Mouse (Mus musculus) heart, embryonic 10.5 days (tissue): ENCODE results near the gene H60c. TPM values are rescaled to one million over a fixed set of nuclear protein-coding genes. Genes with fewer than 3 reads are reported as not detected.
"Not testable (repeated sequence)": the region's sequence is repeated elsewhere in the genome, so short reads cannot be mapped to it uniquely, and the experiment has no call there.

Experiments
- DNase-seq: peaks from one replicate; pipeline ENCODE4 v3.0.0-alpha.2; 2017; ENCODE audit warnings: low spot score
- H3K27ac ChIP-seq: fragments of 300-500 bp; sonication (generic); 2 replicates; pipeline ENCODE4 v1.5.1; 2016; ENCODE audit warnings: mild to moderate bottlenecking
- H3K27me3 ChIP-seq: fragments of 300-500 bp; sonication (generic); 2 replicates; pipeline ENCODE4 v1.6.1; 2016; ENCODE audit warnings: mild to moderate bottlenecking; ENCODE audit not compliant: poor library complexity, insufficient read depth, severe bottlenecking
- H3K36me3 ChIP-seq: fragments of 300-500 bp; sonication (generic); 2 replicates; pipeline ENCODE4 v1.6.1; 2016; ENCODE audit warnings: mild to moderate bottlenecking, moderate library complexity
- H3K4me1 ChIP-seq: fragments of 300-500 bp; sonication (generic); 2 replicates; pipeline ENCODE4 v1.6.1; 2016; ENCODE audit warnings: mild to moderate bottlenecking
- H3K4me3 ChIP-seq: fragments of 300-500 bp; sonication (generic); 2 replicates; pipeline ENCODE4 v1.5.1; 2016; ENCODE audit warnings: mild to moderate bottlenecking, moderate library complexity
- H3K9me3 ChIP-seq: fragments of 300-500 bp; sonication (generic); 2 replicates; pipeline ENCODE4 v1.6.1; 2016; ENCODE audit warnings: mild to moderate bottlenecking, moderate library complexity
- WGBS: fragments of 180-500 bp; shearing (Covaris S2); methylation state at CpG from one replicate; pipeline ENCODE4 v1.1.7; 2016; 5-methylcytosine and 5-hydroxymethylcytosine counted together
- polyA plus RNA-seq: library from polyadenylated mRNA; unstranded; fragments of >200 nt; fragmentation: Nextera tagmentation; extraction: Ambion mirVana; gene quantifications from 2 replicates; pipeline ENCODE4 v1.2.1, GENCODE M21; 2016

The H60c gene
- polyA plus RNA-seq = not detected in 2 replicates

DNA sequence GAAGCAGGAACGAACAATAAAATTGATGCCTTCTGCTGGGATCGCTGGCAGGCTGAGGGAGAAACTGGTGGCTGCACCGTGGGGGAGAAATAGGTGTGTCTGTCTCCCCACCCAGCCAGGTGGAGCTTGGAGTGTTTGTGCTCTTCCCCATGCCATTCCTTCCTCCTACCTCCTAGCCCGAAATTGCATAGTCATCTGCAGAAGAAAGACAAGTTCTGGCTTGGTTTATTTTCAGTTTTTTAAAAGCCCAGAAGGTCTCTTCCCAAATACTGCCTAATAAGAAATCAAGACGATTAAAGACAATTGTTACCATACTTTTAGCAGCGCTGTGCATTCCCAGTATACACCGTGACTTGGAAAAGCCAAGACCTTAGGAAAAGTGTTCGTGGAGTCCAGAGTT is at the start of gene H60c:
H60c (minus strand) TSS at position 101 of the 400 bp plus-strand sequence.
- Histone ChIP-seq H3K27ac (no peak within 1 kb of the TSS), H3K9me3 (no peaks in the 10 kb centered on the region), H3K4me3 (no peak within 1 kb of the TSS), H3K4me1 (no peaks in the 10 kb centered on the region), H3K27me3 (no peaks in the 10 kb centered on the region), H3K36me3 (no peaks in the 10 kb centered on the region)
- WGBS = 70% methylated on average over 8 of the region's 8 CpGs
- DNase-seq = no peak

DNA sequence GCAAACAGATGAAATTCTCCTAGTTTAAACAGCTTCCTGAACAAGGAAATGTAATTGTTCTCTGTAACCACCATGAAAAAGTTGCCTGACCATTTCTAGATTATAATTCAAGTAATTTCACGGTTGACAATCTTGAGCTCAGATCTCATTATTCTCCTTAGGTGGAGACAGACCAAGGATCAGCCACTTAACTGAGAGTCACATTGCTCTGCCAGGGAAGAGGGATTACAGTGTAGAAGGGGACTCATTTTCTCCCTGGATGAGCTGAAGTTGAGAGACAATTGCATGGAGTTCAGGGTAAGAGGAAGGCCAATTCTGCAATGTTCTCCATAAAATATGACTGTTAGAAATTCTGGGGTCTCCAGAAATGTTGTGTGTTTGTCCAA is 41.2 kb upstream of the H60c start:
- WGBS = 73% methylated on average over 1 of the region's 1 CpGs
- no peaks in the 10 kb centered on the region for H3K27me3 ChIP-seq

DNA sequence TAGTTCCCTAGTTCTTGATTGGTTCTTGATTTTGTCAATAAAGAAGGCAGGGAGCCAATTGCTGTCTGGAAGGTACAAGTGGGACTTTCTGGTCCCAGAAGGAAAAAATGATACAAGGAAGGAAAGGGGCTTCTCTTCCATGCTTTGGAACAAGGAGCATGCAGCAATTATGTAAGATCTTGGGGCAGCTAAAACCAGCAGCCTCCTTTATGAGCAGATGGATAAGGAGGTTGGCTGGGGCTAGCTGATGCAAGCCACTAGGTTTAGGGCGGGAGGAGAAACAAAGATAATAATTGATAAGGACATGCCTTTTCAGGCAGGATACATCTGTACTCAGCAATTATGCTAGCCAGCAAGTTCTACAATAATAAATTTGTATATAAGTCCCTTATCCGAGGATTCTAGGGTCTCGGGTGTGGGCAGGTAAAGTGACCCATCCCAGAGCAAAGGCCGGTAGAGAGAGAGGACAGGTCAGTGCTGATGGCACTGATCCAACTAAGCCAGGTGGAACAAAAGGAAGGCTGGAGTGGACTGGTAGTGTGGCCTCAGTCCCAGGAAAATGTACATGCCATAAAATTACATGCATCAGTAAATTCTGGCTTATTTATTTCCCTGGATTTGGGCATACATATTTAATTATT is 40.7 kb upstream of the H60c start:
- Histone ChIP-seq H3K36me3 (no peaks in the 10 kb centered on the region), H3K4me3 (no peak overlapping the region), H3K9me3 (no peaks in the 10 kb centered on the region), H3K27me3 (no peaks in the 10 kb centered on the region), H3K4me1 (no peaks in the 10 kb centered on the region), H3K27ac (no peak overlapping the region)
- DNase-seq = no peak
- WGBS = 83% methylated on average over 4 of the region's 4 CpGs

More for the DNA sequence above, 41.2 kb upstream of the H60c start:
- no peak overlapping the region for H3K4me3 ChIP-seq
- no peaks in the 10 kb centered on the region for H3K9me3 ChIP-seq
- no peaks in the 10 kb centered on the region for H3K4me1 ChIP-seq
- no peaks in the 10 kb centered on the region for H3K36me3 ChIP-seq
- DNase-seq = no peak
- no peak overlapping the region for H3K27ac ChIP-seq

DNA sequence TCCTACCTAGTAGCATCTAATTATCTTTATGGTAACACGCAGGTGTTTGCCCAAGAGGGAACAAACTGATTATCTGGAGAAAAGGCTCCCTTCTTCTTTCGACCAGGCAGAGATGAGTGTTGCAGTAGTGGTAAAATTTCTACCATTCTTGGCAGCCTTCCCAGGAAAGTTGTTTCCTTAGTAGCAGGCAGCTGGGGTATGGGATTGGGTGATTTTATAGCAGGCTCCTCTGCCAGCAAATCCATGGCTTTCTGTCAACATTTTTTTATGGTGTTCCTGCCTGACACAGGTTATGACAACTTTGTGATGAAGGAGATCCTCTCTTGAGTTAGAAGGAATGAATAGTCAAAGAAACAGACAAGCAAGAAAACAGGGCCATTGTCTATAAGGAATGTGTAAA is 40.2 kb upstream of the H60c start:
- no peak overlapping the region for H3K27ac ChIP-seq
- no peaks in the 10 kb centered on the region for H3K36me3 ChIP-seq
- no peaks in the 10 kb centered on the region for H3K9me3 ChIP-seq
- no peak overlapping the region for H3K4me3 ChIP-seq
- 58% methylated on average over 2 of the region's 2 CpGs for WGBS
- no peaks in the 10 kb centered on the region for H3K27me3 ChIP-seq
- H3K4me1 ChIP-seq = no peaks in the 10 kb centered on the region
- DNase-seq = no peak

DNA sequence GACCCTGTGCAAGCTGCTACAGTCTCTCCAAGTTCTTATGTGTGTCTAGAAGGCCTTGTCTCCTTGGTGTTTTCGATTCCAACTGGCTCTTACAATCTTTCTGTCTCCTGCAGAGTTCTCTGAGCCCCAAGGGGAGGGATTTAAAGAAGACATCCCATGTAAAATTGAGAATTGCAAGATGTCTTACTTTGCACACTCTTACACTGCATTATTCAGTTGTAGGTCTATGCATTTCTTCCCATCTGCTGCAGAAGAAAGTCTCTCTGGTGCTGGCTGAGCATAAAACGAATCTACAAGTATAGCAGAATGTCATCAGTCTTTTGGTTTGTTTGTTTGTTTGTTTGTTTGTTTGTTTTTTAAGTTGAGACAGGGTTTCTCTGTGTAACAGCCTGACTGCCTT is 26.4 kb upstream of the H60c start:
- DNase-seq = no peak
- no peaks in the 10 kb centered on the region for H3K36me3 ChIP-seq
- 53% methylated on average over 2 of the region's 2 CpGs for WGBS
- no peak overlapping the region for H3K4me3 ChIP-seq
- no peaks in the 10 kb centered on the region for H3K4me1 ChIP-seq
- H3K27ac ChIP-seq = no peak overlapping the region
- no peaks in the 10 kb centered on the region for H3K27me3 ChIP-seq
- no peaks in the 10 kb centered on the region for H3K9me3 ChIP-seq

DNA sequence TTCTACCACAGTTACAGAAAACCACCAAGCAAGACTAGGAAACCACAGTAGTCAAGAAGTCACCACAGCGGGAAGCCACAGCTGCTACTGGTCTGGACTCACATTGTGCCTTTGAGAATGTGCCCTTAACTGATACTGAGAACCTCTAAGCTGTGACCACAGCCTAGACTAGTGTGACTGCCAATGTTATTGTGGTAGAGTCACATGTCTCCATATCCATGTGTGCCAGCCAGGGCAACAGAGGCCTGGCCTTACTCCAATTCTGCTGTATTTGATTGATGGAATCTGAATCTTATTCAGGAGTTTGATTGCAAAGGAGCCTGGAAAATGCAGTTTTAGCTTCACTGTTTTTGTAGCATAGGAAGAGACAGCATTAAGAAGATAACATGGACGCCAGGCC is 13.5 kb upstream of the H60c start:
- no peak for DNase-seq
- 81% methylated on average over 2 of the region's 2 CpGs for WGBS
- no peaks in the 10 kb centered on the region for H3K36me3 ChIP-seq
- no peak overlapping the region for H3K4me3 ChIP-seq
- no peaks in the 10 kb centered on the region for H3K4me1 ChIP-seq
- H3K27ac ChIP-seq = no peak overlapping the region
- H3K9me3 ChIP-seq = no peaks in the 10 kb centered on the region
- H3K27me3 ChIP-seq = no peaks in the 10 kb centered on the region

DNA sequence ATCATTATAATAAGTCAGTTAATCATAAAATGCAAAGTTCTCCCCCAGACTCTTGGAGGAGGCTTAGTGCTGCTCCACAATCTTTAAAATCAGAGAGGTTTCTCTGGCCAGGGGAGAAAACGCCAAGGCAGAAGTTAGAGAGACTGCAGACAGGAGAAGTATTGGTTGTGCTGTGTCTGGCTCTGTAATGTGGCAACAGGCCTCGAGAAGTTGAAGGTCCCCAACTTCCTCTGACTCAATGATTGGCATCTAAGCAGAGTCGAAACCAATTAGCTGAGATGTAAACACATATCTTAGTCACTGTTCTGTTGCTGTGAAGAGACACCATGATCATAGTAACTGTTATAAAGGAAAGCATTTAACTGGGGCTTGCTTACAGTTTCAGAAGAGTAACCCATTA is 6.5 kb upstream of the H60c start:
- Histone ChIP-seq H3K4me3 (no peak overlapping the region), H3K36me3 (no peaks in the 10 kb centered on the region), H3K9me3 (no peaks in the 10 kb centered on the region), H3K4me1 (no peaks in the 10 kb centered on the region), H3K27ac (no peak overlapping the region), H3K27me3 (no peaks in the 10 kb centered on the region)
- DNase-seq = no peak
- 71% methylated on average over 3 of the region's 3 CpGs for WGBS

DNA sequence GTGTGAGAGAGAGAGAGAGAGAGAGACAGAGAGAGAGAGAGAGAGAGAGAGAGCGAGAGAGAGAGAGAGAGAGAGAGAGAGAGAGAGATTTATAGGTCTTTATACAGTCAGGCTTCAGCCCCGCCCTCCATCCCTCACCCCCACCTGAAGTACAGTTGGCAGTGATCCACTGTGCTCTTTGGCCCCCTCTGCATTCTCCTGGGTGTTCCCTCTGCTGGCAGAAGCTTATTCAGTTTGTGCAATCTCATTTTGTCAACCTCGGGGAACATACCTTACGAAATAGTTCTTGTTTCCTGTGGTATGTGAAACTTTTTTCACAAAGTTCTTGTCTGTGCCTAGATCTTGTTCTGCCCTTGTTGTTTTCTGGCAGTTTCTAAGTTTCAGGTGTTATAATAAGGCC is 3.5 kb upstream of the H60c start:
- H3K27me3 ChIP-seq = no peaks in the 10 kb centered on the region
- H3K4me3 ChIP-seq = no peak overlapping the region
- H3K9me3 ChIP-seq = no peaks in the 10 kb centered on the region
- no peak for DNase-seq
- no peaks in the 10 kb centered on the region for H3K4me1 ChIP-seq
- no peaks in the 10 kb centered on the region for H3K36me3 ChIP-seq
- no peak overlapping the region for H3K27ac ChIP-seq
- 65% methylated on average over 3 of the region's 4 CpGs for WGBS

DNA sequence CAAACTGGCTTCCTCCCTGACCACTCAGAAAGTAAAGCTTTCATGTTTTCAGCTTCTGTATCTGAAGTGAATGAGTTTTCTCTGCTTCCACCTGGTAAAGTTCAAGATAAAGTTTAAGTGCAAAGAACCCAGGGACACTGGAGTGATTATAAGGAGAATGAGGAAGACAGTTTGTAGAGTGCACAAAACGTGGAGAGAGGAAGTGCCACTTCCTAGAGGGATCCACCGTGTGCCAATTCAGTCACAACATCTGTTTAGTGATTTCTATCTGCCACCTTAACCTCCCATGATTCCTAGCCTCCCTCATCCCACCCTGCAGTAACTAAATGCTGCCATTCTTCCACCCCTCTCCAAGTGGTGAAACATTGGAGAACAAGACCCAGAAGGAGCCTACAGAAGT is 842 bp downstream of the H60c start:
- DNase-seq = no peak
- Histone ChIP-seq H3K27ac (no peak overlapping the region), H3K4me3 (no peak overlapping the region), H3K27me3 (no peaks in the 10 kb centered on the region), H3K36me3 (no peaks in the 10 kb centered on the region), H3K4me1 (no peaks in the 10 kb centered on the region), H3K9me3 (no peaks in the 10 kb centered on the region)
- WGBS = 54% methylated on average over 2 of the region's 2 CpGs

DNA sequence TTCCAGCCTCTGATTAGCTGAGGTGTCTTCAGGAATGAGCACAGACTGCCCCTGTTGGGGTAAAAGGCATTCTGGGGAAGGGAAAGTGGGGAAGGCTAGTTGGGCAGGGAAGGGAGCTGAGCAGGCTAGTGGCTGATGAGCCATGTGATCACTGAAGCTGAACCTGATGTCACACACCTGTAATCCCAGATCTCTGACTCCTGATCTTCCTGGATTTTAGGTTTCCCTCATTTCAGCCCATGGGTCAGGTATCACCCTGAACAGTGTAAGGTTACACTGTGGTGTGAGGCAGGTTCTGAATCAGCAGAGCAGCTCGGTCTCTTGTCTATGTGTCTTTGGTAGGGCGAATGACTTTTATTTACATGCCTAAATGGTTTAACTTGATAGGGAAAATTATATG is 4.8 kb downstream of the H60c start:
- DNase-seq = no peak
- no peaks in the 10 kb centered on the region for H3K27me3 ChIP-seq
- WGBS = 79% methylated on average over 2 of the region's 2 CpGs
- no peak overlapping the region for H3K27ac ChIP-seq
- no peaks in the 10 kb centered on the region for H3K4me1 ChIP-seq
- H3K36me3 ChIP-seq = no peaks in the 10 kb centered on the region
- H3K4me3 ChIP-seq = no peak overlapping the region
- no peaks in the 10 kb centered on the region for H3K9me3 ChIP-seq

DNA sequence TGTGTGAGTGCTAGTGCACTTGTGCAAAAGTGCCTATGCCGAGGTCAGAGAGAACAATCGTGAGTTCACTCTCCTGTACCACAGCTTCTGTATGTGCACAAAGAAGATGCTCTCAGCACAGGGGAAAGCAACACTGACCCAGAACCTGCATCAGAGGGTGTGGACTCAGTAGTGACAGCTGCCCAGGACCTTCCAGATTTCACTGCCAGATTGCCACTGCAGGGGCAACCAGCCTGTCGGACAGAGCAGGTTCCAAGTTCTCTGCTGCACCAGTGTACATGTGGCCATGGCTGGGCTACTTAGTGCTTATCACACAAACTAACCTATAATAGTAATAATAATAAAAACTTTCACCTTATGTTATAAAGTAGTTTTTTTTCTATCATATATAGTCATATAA is 10.2 kb downstream of the H60c start:
- 82% methylated on average over 3 of the region's 3 CpGs for WGBS
- Histone ChIP-seq H3K27me3 (no peaks in the 10 kb centered on the region), H3K9me3 (peaks cover 3% of the 10 kb centered on the region; the same call in 1 of the 2 replicates), H3K4me3 (no peak overlapping the region), H3K36me3 (no peaks in the 10 kb centered on the region), H3K27ac (no peak overlapping the region), H3K4me1 (no peaks in the 10 kb centered on the region)
- no peak for DNase-seq

DNA sequence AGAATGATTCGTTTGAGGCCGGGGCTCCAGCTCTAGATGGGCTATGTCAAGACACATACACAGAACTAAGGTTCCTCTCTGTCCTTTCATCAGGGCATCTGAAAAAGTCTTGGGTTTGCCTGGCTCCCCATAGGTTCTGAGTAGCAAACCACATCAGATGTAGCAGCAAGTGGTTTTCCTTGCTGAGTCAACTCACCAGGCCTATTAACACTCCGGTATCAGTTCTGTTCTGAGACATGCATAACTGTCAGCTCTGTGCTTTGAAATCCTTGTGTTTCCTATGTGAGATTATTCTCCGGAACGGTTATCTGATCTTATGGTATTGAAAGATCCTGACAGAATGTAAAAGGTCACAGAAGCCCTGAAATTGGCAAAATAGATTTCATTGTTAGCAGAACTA is 29.1 kb downstream of the H60c start:
- WGBS = 83% methylated on average over 5 of the region's 5 CpGs

DNA sequence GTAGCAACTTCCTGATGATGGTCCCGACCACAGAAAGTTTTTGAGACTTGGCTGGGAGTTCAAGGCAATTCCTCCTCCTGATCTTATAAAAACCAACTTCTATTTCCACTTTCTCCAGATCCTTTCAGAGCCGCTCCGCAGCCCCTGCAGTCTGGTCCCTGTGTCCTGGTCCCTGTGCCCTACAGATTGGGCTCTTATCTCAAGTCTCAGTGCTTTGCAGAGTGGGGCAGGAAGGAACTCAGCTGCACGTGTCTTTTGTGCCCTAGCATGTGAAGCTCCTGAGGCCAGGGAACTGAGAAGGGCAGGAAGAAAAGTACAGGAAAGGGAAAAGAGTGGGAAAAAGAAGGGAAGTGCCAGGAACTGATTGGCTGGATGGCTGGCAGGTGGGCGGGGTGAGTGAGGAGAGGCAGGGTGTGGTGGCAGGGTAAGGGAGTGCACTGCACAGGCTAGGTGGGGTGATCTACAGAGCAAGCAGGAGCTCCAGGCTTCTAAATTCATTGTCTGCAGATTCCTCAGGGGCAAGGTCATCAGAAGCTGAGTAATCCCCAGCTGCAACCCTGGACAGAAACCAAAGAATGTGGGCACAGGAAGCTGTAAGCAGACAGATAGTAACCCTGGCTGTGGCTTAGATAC is 30.8 kb downstream of the H60c start:
- Histone ChIP-seq H3K4me1 (no peaks in the 10 kb centered on the region), H3K27ac (no peak overlapping the region), H3K36me3 (no peaks in the 10 kb centered on the region), H3K27me3 (no peaks in the 10 kb centered on the region), H3K4me3 (no peak overlapping the region), H3K9me3 (no peaks in the 10 kb centered on the region)
- DNase-seq = no peak
- WGBS = 57% methylated on average over 5 of the region's 5 CpGs

More for the DNA sequence above, 29.1 kb downstream of the H60c start:
- DNase-seq, H3K27ac ChIP-seq, H3K36me3 ChIP-seq, H3K4me1 ChIP-seq, H3K9me3 ChIP-seq, H3K4me3 ChIP-seq, H3K27me3 ChIP-seq: not testable (repeated sequence)
